Mouse (Mus musculus): ENCODE data around the gene Tex19.2. TPM values are rescaled to one million over a fixed set of nuclear protein-coding genes. Genes with fewer than 3 reads are reported as not detected.

Gene Tex19.2
- polyA plus RNA-seq, 1 experiment from 2014 or later, result not detected

DNA sequence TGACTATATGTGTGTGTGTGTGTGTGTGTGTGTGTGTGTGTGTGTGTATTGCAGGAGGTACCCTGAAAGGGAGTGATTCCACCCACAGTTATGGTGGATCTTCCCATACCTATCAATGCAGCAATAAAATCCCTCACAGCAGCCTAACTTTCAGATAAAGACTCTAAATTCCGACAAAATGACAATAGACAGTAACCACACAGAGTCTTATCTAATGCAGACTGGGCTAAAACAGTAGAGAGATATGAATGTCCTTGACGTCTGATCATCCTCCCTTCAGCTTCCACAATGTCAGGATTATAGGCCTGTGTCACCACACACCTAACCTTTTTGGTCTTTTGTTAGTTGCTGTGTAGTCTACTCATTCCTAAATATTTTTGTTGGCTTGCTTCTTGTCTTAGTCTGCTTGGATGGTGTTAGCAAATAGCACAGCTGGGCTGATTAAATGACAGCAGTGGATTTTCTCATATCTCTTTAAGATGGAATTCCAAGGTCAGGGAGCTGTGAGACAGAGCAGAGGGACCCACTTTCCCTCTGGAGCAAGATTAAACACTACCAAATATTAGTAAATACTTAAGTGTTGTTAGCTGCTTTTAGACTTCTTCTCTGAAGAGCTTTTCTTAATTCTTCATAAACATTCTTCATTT is 3.7 kb upstream of the Tex19.2 start:
- Histone ChIP-seq H3K27me3 (ENCODE audit: control insufficient read depth, insufficient read depth, low read length) (no peaks in the 10 kb centered on the region), H3K9ac (ENCODE audit: low read depth, low read length) (0 out of 2 replicates have a peak overlapping the region, but pooled peaks have one; percentile 10), H3K36me3 (ENCODE audit: control insufficient read depth, insufficient read depth, low read length) (no peaks in the 10 kb centered on the region), H3K4me2 (no peak overlapping the region), H3K9me3 (replicated peaks; ENCODE audit: control insufficient read depth, low read length) (no peaks in the 10 kb centered on the region), H3K27ac (ENCODE audit: low read depth, low read length) (peak overlapping the region; percentile 41; the same call in 1 of the 2 replicates), H3K4me1 (ENCODE audit: control insufficient read depth, insufficient read depth, low read length) (peaks cover 18% of the 10 kb centered on the region), H3K4me3 (ENCODE audit: low read depth, low read length) (no peak overlapping the region)
- whole genome bisulfite sequencing (ENCODE audit: insufficient replicate concordance), result 15% methylated on average over 2 of the region's 2 CpGs
- ATAC-seq (replicated peaks; ENCODE audit: insufficient number of reproducible peaks, low FRiP score, low TSS enrichment), result no peak

DNA sequence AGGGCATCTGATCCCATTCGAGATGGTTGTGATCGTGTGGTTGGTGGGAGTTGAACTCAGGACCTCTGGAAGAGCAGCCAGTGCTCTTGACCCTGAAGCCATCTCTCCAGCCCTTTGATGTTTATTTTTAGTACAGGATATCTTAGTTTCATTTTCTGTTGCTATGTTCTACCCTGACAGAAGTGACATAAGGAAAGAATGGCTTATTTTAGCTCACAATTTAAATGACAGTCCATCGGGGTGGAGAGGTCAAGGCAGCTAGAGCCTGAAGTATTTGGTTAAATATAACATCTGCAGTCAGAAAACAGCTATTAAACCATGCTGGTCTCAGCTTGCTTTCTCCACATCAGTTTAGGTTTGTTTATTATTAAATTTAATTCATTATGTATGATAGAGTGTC is 2.7 kb upstream of the Tex19.2 start:
- WGBS (ENCODE audit: insufficient replicate concordance), result 64% methylated on average over 3 of the region's 3 CpGs
- no peaks in the 10 kb centered on the region for H3K9me3 ChIP-seq (replicated peaks; ENCODE audit: control insufficient read depth, low read length)
- H3K27me3 ChIP-seq (ENCODE audit: control insufficient read depth, insufficient read depth, low read length), result no peaks in the 10 kb centered on the region; the same call in 1 of the 2 replicates
- no peak overlapping the region for H3K4me2 ChIP-seq
- no peak overlapping the region for H3K9ac ChIP-seq (ENCODE audit: low read depth, low read length)
- peaks cover 17% of the 10 kb centered on the region for H3K4me1 ChIP-seq (ENCODE audit: control insufficient read depth, insufficient read depth, low read length)
- 0 out of 2 replicates have a peak overlapping the region, but pooled peaks have one; percentile 41 for H3K27ac ChIP-seq (ENCODE audit: low read depth, low read length)
- H3K4me3 ChIP-seq (ENCODE audit: low read depth, low read length), result no peak overlapping the region
- no peak for ATAC-seq (replicated peaks; ENCODE audit: insufficient number of reproducible peaks, low FRiP score, low TSS enrichment)
- no peaks in the 10 kb centered on the region for H3K36me3 ChIP-seq (ENCODE audit: control insufficient read depth, insufficient read depth, low read length)

GRCm38 (mm10) chr11:121118106-121118505 is 371 bp downstream of the Tex19.2 start:
- WGBS (ENCODE audit: insufficient replicate concordance), result 89% methylated on average over 18 of the region's 18 CpGs

DNA sequence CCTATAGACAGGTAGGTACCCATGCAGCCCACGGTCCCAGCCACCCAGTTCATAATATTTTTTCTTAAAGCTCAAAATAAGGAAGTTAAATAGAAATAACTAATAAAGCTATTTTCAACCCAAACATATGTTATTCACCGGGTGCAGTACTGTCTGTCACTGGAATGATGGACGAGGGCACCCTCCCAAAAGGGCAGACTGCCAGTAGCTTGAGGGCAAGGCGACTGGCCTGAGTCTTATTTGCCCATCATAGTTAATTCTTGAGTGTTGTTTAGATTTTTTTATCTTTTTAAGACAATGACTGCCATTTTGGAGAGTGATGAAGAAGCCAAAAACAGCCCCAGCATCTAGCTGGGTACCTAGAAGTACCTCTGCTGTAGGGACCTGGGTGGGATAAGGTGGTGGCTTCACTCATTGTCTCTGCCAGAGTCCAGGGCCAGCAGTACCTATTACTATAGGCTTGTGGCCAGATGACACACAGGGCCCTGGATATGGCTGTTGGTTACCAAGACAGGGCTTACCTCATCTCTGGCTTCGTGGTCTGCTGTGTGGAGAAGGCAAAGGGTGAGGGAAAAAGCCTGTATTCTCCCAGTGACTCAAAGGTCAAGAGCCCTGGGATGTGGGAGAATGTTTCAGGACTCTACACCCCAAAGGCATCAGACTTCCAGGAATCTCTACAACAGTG is 6.2 kb downstream of the Tex19.2 start:
- Histone ChIP-seq H3K4me1 (ENCODE audit: control insufficient read depth, insufficient read depth, low read length) (peaks cover 22% of the 10 kb centered on the region), H3K9ac (ENCODE audit: low read depth, low read length) (no peak overlapping the region), H3K4me3 (ENCODE audit: low read depth, low read length) (no peak overlapping the region), H3K9me3 (replicated peaks; ENCODE audit: control insufficient read depth, low read length) (no peaks in the 10 kb centered on the region), H3K36me3 (ENCODE audit: control insufficient read depth, insufficient read depth, low read length) (no peaks in the 10 kb centered on the region), H3K27ac (ENCODE audit: low read depth, low read length) (no peak overlapping the region), H3K4me2 (no peak overlapping the region), H3K27me3 (ENCODE audit: control insufficient read depth, insufficient read depth, low read length) (peaks cover 8% of the 10 kb centered on the region; the same call in 1 of the 2 replicates)
- 68% methylated on average over 5 of the region's 5 CpGs for WGBS (ENCODE audit: insufficient replicate concordance)
- ATAC-seq (replicated peaks; ENCODE audit: insufficient number of reproducible peaks, low FRiP score, low TSS enrichment), result no peak

More at GRCm38 (mm10) chr11:121118106-121118505, 371 bp downstream of the Tex19.2 start:
- no peak for ATAC-seq (replicated peaks; ENCODE audit: insufficient number of reproducible peaks, low FRiP score, low TSS enrichment)
- Histone ChIP-seq H3K9ac (ENCODE audit: low read depth, low read length) (no peak overlapping the region), H3K4me3 (ENCODE audit: low read depth, low read length) (no peak overlapping the region), H3K27ac (ENCODE audit: low read depth, low read length) (no peak overlapping the region), H3K4me1 (ENCODE audit: control insufficient read depth, insufficient read depth, low read length) (peaks cover 13% of the 10 kb centered on the region), H3K9me3 (replicated peaks; ENCODE audit: control insufficient read depth, low read length) (no peaks in the 10 kb centered on the region), H3K4me2 (no peak overlapping the region), H3K36me3 (ENCODE audit: control insufficient read depth, insufficient read depth, low read length) (no peaks in the 10 kb centered on the region), H3K27me3 (ENCODE audit: control insufficient read depth, insufficient read depth, low read length) (no peaks in the 10 kb centered on the region; the same call in 1 of the 2 replicates)

DNA sequence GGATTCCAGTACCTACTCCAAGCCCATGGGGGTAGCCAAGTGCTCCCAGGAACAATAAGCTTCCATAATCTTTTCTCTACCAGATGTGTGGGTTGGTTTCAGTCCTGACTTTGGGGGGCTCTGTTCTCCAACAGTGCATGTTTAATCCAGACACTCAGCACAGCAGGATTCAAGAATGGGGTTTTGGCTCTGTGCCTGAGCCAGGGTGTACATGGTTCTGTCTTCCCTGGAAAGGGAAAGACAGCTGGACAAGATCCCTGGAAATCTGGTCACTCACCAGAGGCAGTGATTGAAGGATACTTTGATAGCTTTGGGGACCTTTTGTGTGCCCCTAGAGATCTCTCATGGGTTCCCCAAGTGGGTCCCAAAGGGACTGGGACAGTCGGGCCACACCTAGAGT is 6.9 kb downstream of the Tex19.2 start:
- Histone ChIP-seq H3K27ac (ENCODE audit: low read depth, low read length) (no peak overlapping the region), H3K36me3 (ENCODE audit: control insufficient read depth, insufficient read depth, low read length) (no peaks in the 10 kb centered on the region), H3K4me2 (no peak overlapping the region), H3K27me3 (ENCODE audit: control insufficient read depth, insufficient read depth, low read length) (peaks cover 8% of the 10 kb centered on the region; the same call in 1 of the 2 replicates), H3K4me1 (ENCODE audit: control insufficient read depth, insufficient read depth, low read length) (peaks cover 22% of the 10 kb centered on the region), H3K9me3 (replicated peaks; ENCODE audit: control insufficient read depth, low read length) (no peaks in the 10 kb centered on the region), H3K4me3 (ENCODE audit: low read depth, low read length) (no peak overlapping the region), H3K9ac (ENCODE audit: low read depth, low read length) (no peak overlapping the region)
- no peak for ATAC-seq (replicated peaks; ENCODE audit: insufficient number of reproducible peaks, low FRiP score, low TSS enrichment)
- WGBS (ENCODE audit: insufficient replicate concordance), result 72% methylated on average over 1 of the region's 1 CpGs

DNA sequence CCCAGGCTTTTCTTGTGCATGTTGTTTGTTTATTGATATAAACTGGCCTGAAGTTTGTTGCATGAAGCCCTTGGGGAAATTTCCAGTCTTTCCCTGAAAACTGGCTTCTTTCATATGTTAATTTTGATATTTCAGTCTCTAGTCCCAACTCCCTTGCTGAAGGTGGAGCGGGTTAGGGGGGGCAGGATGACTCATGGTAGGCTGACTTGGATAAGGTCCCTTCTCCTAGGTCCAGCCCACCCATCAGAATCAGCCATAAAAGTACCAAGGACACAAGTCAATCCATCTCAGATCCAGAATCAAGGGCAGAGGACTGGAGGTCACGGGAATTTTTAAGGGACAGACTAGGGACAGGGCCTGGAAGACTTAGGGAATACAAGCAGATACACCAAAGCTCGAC is 7.4 kb downstream of the Tex19.2 start:
- Histone ChIP-seq H3K4me2 (no peak overlapping the region), H3K4me1 (ENCODE audit: control insufficient read depth, insufficient read depth, low read length) (peaks cover 22% of the 10 kb centered on the region), H3K27me3 (ENCODE audit: control insufficient read depth, insufficient read depth, low read length) (peaks cover 8% of the 10 kb centered on the region; the same call in 1 of the 2 replicates), H3K27ac (ENCODE audit: low read depth, low read length) (no peak overlapping the region), H3K4me3 (ENCODE audit: low read depth, low read length) (no peak overlapping the region), H3K36me3 (ENCODE audit: control insufficient read depth, insufficient read depth, low read length) (no peaks in the 10 kb centered on the region), H3K9ac (ENCODE audit: low read depth, low read length) (no peak overlapping the region), H3K9me3 (replicated peaks; ENCODE audit: control insufficient read depth, low read length) (no peaks in the 10 kb centered on the region)
- no peak for ATAC-seq (replicated peaks; ENCODE audit: insufficient number of reproducible peaks, low FRiP score, low TSS enrichment)
- 84% methylated on average over 3 of the region's 3 CpGs for WGBS (ENCODE audit: insufficient replicate concordance)

DNA sequence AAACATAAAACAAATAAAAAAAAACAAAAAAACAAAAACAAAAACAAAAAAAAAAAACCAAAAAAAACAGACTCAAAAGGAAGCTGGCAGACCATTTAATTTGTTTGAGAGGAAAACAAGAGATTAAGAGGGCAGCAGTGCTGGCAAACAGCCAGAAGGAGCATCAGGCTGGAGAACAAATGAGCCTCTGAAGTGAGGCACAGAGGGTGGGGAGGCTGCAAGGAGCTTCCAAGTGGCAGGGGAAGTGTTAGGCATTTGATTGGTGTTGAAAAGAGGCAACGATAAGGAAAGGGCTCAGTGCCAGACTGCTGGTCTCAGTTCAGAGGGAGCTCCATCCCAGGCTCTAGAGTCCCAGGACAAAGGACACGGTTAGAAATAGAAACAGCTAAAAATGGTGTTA is 8.5 kb downstream of the Tex19.2 start:
- H3K9me3 ChIP-seq (replicated peaks; ENCODE audit: control insufficient read depth, low read length), result no peaks in the 10 kb centered on the region
- no peak overlapping the region for H3K9ac ChIP-seq (ENCODE audit: low read depth, low read length)
- 0 out of 2 replicates have a peak, but pooled peaks cover 8% of the 10 kb centered on the region for H3K27me3 ChIP-seq (ENCODE audit: control insufficient read depth, insufficient read depth, low read length)
- no peak overlapping the region for H3K27ac ChIP-seq (ENCODE audit: low read depth, low read length)
- WGBS (ENCODE audit: insufficient replicate concordance), result 10% methylated on average over 2 of the region's 2 CpGs
- no peak overlapping the region for H3K4me2 ChIP-seq
- H3K4me3 ChIP-seq (ENCODE audit: low read depth, low read length), result no peak overlapping the region
- peak; percentile 65; the same call in 1 of the 2 replicates for ATAC-seq (replicated peaks; ENCODE audit: insufficient number of reproducible peaks, low FRiP score, low TSS enrichment)
- H3K36me3 ChIP-seq (ENCODE audit: control insufficient read depth, insufficient read depth, low read length), result no peaks in the 10 kb centered on the region
- peaks cover 22% of the 10 kb centered on the region for H3K4me1 ChIP-seq (ENCODE audit: control insufficient read depth, insufficient read depth, low read length)

DNA sequence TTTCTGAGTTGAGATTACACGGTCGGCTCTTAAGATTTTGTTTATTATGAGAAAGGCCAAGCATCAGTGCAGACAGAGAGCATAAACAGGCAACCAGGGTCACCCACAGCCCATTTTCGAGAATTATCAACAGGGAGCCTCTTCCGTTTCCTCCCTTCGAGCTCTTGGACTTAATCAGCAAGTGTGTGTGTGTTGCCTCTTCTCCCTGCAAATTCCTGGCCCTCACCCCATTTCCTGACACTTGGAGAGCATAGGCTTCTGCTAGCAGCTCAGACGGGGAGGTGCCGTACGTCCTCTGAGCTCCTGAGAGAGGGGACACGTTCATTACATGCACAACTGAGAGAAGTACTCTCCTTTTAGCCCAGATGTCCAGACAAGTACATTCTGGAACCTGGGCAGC is 10.4 kb downstream of the Tex19.2 start:
- H3K4me2 ChIP-seq, result no peak overlapping the region
- H3K27ac ChIP-seq (ENCODE audit: low read depth, low read length), result 0 out of 2 replicates have a peak overlapping the region, but pooled peaks have one; percentile 22
- no peak for ATAC-seq (replicated peaks; ENCODE audit: insufficient number of reproducible peaks, low FRiP score, low TSS enrichment)
- no peak overlapping the region for H3K9ac ChIP-seq (ENCODE audit: low read depth, low read length)
- no peaks in the 10 kb centered on the region for H3K36me3 ChIP-seq (ENCODE audit: control insufficient read depth, insufficient read depth, low read length)
- 26% methylated on average over 9 of the region's 9 CpGs for WGBS (ENCODE audit: insufficient replicate concordance)
- no peaks in the 10 kb centered on the region for H3K9me3 ChIP-seq (replicated peaks; ENCODE audit: control insufficient read depth, low read length)
- H3K4me1 ChIP-seq (ENCODE audit: control insufficient read depth, insufficient read depth, low read length), result peaks cover 22% of the 10 kb centered on the region
- no peak overlapping the region for H3K4me3 ChIP-seq (ENCODE audit: low read depth, low read length)
- 0 out of 2 replicates have a peak, but pooled peaks cover 8% of the 10 kb centered on the region for H3K27me3 ChIP-seq (ENCODE audit: control insufficient read depth, insufficient read depth, low read length)

Data from heart, embryonic 11.5 days (tissue).